Mouse (Mus musculus) limb, embryonic 10.5 days (tissue): ENCODE data around the gene Aff3. TPM values are rescaled to one million over a fixed set of nuclear protein-coding genes. Genes with fewer than 3 reads are reported as not detected.
"Not testable (repeated sequence)": the region's sequence is repeated elsewhere in the genome, so short reads cannot be mapped to it uniquely, and the experiment has no call there.

Experiments used
- DNase-seq: peaks from one replicate; pipeline ENCODE4 v3.0.0-alpha.2; 2017; ENCODE audit warnings: low spot score
- H3K27ac ChIP-seq: fragments of 300-500 bp; sonication (generic); 2 replicates; pipeline ENCODE4 v1.5.1; 2016; ENCODE audit warnings: mild to moderate bottlenecking
- H3K27me3 ChIP-seq: fragments of 300-500 bp; sonication (generic); 2 replicates; pipeline ENCODE4 v1.6.1; 2016; ENCODE audit warnings: low read depth, mild to moderate bottlenecking; ENCODE audit not compliant: poor library complexity, severe bottlenecking
- H3K36me3 ChIP-seq: fragments of 300-500 bp; sonication (generic); 2 replicates; pipeline ENCODE4 v1.6.1; 2016; ENCODE audit warnings: mild to moderate bottlenecking, moderate library complexity
- H3K4me1 ChIP-seq: fragments of 300-500 bp; sonication (generic); 2 replicates; pipeline ENCODE4 v1.6.1; 2016
- H3K4me3 ChIP-seq: fragments of 300-500 bp; sonication (generic); 2 replicates; pipeline ENCODE4 v1.5.1; 2016; ENCODE audit warnings: mild to moderate bottlenecking, moderate library complexity
- H3K9me3 ChIP-seq: fragments of 300-500 bp; sonication (generic); replicated peaks from 2 replicates; pipeline ENCODE4 v1.6.1; 2016; ENCODE audit warnings: mild to moderate bottlenecking
- WGBS: fragments of 180-500 bp; shearing (Covaris S2); methylation state at CpG from one replicate; pipeline ENCODE4 v1.1.7; 2016; 5-methylcytosine and 5-hydroxymethylcytosine counted together
- polyA plus RNA-seq: library from polyadenylated mRNA; unstranded; fragments of >200 nt; fragmentation: Nextera tagmentation; extraction: Ambion mirVana; gene quantifications from 2 replicates; pipeline ENCODE4 v1.2.1, GENCODE M21; 2016

The Aff3 gene
- polyA plus RNA-seq, 1 experiment from 2014 or later = 38.8 TPM

DNA sequence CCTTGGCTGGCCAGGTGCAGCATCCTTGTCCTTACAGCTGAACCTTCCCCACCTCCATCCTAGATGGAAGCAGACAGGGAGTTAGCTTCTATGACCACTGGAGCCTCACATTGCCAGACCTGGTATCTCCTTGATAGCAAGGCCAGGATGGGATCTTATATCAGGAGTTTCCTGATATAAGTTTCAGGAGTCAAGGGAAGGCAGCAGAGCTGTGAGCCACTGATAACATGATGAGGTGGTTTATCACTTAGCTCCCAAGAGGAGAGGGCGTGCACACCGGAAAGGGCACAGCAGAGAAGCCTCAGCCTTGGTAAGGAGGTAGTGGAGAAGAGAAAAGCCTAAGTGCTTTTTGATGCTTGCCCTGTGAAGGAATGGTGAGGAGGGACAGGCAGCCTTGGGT is 217.2 kb downstream of the Aff3 start:
- no peak overlapping the region for H3K4me3 ChIP-seq
- WGBS = 86% methylated on average over 2 of the region's 2 CpGs
- no peaks in the 10 kb centered on the region for H3K27me3 ChIP-seq
- H3K27ac ChIP-seq = no peak overlapping the region
- H3K36me3 ChIP-seq = peaks cover 9% of the 10 kb centered on the region; the same call in 1 of the 2 replicates
- DNase-seq = no peak
- H3K4me1 ChIP-seq = peaks cover 57% of the 10 kb centered on the region
- no peaks in the 10 kb centered on the region for H3K9me3 ChIP-seq

DNA sequence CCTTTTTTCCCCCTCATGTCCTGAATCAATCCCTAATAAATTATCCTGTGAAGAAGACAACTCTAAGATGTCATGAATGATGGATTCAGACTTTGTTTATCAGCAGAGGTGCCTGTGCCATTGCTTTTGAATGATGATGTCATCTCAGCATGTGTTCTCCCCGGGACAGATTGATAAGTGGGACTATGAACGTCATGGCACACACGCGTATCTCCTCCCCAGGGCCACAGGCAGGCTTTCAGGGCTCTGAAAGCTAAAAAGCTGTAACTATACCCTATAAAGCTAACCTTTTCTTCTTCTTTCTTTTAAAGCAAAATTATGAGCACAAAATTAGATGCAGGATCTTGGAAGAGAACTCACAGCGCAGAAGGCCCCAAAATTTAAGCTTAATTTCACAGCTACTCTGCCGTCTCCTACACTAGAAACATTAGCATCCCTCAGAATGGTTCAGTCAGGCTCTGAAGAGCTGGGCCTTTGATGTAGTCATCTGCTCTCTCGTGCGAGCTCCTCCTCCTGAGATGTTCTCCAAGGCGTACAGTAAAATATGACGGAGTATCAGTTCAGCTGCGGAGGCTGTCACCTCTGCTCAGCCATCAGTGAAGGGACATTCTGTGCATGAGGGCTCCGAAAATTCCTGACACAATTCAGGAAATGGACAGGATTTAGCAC is 218.5 kb downstream of the Aff3 start:
- Histone ChIP-seq H3K27me3 (no peaks in the 10 kb centered on the region), H3K9me3 (no peaks in the 10 kb centered on the region), H3K27ac (no peak overlapping the region), H3K36me3 (peaks cover 9% of the 10 kb centered on the region; the same call in 1 of the 2 replicates), H3K4me3 (no peak overlapping the region), H3K4me1 (peaks cover 63% of the 10 kb centered on the region)
- WGBS = 70% methylated on average over 12 of the region's 12 CpGs
- DNase-seq = no peak

DNA sequence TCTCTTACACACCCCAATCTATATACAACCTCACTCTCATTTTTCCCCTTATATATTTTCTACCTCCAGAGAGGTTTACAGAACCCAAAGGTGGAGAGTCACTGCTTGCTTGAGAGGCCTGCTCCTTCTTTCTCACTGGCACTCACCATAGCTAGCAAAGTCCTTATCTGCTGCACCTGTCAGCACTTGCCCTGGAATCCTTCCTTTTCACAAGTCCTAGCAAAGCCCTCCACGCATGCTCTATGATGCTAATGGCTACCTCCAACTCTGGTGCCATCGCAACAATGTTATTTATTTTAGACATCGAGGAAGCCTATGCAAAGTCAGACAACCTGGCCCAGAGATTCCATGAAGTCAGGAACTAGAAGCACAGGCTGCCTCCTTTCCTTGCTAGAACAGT is 221.9 kb downstream of the Aff3 start:
- H3K4me3 ChIP-seq = no peak overlapping the region
- H3K27me3 ChIP-seq = no peaks in the 10 kb centered on the region
- peaks cover 64% of the 10 kb centered on the region for H3K4me1 ChIP-seq
- H3K9me3 ChIP-seq = no peaks in the 10 kb centered on the region
- H3K36me3 ChIP-seq = peaks cover 7% of the 10 kb centered on the region; the same call in 1 of the 2 replicates
- no peak for DNase-seq
- WGBS = 81% methylated on average over 3 of the region's 3 CpGs
- no peak overlapping the region for H3K27ac ChIP-seq

DNA sequence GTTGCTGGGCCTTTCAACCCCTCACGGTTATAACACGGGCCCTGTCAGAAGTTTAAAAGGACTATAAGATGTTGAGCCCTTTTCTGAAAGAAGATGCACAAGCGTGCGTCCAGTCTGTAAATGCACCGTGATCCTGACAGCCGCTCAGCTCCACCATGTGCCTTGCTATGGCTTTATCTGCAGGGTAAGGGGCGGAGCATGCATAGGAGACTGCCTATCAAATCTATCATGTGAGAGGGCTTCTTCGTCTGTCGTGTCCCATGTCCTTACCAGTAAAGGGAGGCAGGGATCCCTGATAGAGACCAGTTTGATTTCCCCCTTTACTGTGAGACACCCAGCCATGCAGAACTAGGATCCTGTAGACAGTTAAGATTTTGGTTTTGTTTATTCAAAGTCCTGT is 222.3 kb downstream of the Aff3 start:
- WGBS = 83% methylated on average over 9 of the region's 9 CpGs
- H3K9me3 ChIP-seq = no peaks in the 10 kb centered on the region
- H3K27ac ChIP-seq = no peak overlapping the region
- no peaks in the 10 kb centered on the region for H3K27me3 ChIP-seq
- peaks cover 3% of the 10 kb centered on the region; the same call in 1 of the 2 replicates for H3K36me3 ChIP-seq
- H3K4me1 ChIP-seq = peaks cover 64% of the 10 kb centered on the region
- DNase-seq = no peak
- H3K4me3 ChIP-seq = no peak overlapping the region

DNA sequence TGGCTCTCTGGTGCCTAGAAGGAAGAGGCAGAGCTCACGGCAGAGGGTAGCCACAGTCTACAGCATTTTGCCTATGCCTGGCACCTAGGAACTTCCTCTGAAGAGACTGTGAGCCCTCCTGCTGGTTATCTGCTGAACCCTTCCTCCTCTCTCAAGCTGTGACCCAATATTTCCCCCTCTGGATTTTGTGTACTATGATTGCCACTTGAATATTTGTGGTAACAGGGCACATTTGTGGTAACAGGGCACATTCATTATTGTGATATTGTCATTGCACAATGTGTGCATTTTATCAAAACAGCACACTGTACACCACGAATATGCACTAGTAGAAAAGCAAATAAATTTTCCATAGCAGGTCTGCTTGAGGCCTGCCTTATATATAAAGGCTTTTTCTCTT is 223.0 kb downstream of the Aff3 start:
- Histone ChIP-seq H3K27me3 (no peaks in the 10 kb centered on the region), H3K9me3 (no peaks in the 10 kb centered on the region), H3K36me3 (no peaks in the 10 kb centered on the region), H3K27ac (no peak overlapping the region), H3K4me3 (no peak overlapping the region), H3K4me1 (peaks cover 68% of the 10 kb centered on the region)
- WGBS = 79% methylated on average over 2 of the region's 2 CpGs
- no peak for DNase-seq

DNA sequence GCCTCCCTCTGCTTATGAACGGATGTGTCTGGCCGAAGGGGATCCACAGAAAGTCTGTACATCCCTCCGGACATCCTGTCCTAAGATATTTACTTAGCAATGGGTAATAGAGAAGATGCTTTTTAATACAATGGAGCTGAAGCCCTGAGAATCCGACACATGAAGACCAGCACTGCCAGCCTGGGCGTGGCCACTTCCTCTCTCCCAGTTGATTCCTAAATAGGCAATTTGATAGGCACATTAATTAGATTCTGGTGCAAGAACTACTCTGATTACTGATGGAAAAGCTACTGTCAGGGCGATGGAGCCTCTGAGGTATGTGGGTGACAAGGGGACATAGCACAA is 224.3 kb downstream of the Aff3 start:
- Histone ChIP-seq H3K27me3 (no peaks in the 10 kb centered on the region), H3K36me3 (no peaks in the 10 kb centered on the region), H3K4me3 (no peak overlapping the region), H3K4me1 (peaks cover 79% of the 10 kb centered on the region), H3K9me3 (no peaks in the 10 kb centered on the region), H3K27ac (peak overlapping the region; percentile 58)
- WGBS = 80% methylated on average over 6 of the region's 6 CpGs
- no peak for DNase-seq

DNA sequence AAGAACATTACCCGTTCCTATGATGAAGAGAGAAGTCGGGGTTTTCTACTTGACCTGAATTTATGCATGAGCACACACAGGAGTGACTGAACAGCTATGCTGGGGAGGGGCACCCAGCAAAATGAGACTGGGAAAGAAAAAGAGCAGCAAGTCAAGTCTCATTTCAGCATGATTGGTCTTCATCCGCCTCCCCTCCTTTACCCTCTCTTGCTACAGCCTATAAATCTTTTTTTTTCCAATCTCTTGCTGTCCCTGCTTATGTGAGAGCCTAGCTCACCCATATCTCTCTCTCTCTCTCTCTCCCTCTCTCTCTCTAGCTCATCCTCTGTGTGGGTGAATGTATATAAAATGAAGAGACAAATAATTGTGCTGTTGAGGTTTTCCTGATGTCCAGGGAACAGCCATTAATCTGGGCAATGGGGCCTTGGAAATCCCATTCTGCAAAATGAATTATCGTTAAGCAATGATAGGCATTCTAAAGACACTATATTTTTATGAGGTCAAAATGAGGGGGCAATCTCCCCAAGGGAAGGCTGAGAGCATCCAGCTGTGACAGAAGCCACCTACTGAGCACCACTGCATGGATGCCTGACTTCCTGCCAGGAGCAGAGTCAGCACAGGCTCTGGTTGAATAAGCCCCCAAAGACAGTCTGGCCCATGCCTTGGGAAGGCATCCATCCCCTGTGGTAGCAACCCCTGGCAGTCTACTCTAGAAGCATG is 224.8 kb downstream of the Aff3 start:
- no peaks in the 10 kb centered on the region for H3K27me3 ChIP-seq
- no peak overlapping the region for H3K4me3 ChIP-seq
- no peaks in the 10 kb centered on the region for H3K36me3 ChIP-seq
- DNase-seq = no peak
- 33% methylated on average over 4 of the region's 4 CpGs for WGBS
- H3K4me1 ChIP-seq = peaks cover 79% of the 10 kb centered on the region
- H3K9me3 ChIP-seq = no peaks in the 10 kb centered on the region
- H3K27ac ChIP-seq = peak overlapping the region; percentile 58

DNA sequence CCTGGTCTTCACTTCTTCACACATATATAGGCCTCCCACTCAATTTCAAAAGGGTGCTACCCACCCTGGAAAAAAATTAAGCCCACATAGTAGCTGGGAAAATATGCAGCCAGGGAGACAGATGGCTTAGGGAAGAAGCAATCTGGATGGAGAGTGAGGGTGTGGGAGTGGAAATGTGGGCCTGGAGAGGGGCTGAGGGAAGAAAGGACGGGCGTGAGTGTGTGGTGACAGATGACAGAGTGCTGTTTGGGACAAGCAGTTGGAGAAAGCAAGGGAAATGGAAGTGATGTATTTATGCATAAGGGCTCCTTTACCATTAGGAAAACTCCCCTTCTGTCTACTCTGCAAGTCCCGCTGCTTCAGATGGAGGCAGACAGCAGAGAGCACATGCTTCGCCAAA is 226.3 kb downstream of the Aff3 start:
- H3K36me3 ChIP-seq = peaks cover 8% of the 10 kb centered on the region; the same call in 1 of the 2 replicates
- DNase-seq = no peak
- H3K4me1 ChIP-seq = peaks cover 79% of the 10 kb centered on the region
- WGBS = 20% methylated on average over 4 of the region's 4 CpGs
- H3K9me3 ChIP-seq = no peaks in the 10 kb centered on the region
- H3K4me3 ChIP-seq = no peak overlapping the region
- H3K27ac ChIP-seq = peak overlapping the region; percentile 61
- H3K27me3 ChIP-seq = no peaks in the 10 kb centered on the region

DNA sequence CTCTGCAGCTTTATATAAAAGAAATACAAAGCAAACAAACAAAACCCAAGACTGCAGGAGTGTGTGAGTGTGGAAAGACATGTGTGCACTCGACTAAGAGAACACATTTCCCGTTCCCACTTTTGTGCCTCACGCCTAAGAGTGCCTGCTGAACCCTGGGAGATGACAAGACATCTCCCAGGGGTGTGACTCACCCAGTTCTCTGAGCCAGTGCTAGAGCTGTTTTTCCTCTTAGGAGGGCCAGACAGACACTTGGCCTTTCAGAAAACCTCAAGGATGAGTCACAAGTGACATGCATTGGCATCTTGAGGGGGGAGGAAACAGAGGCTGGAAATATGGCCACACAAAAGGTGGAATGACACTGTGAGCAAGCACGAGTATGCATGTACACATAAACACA is 227.1 kb downstream of the Aff3 start:
- no peaks in the 10 kb centered on the region for H3K9me3 ChIP-seq
- DNase-seq = no peak
- H3K27ac ChIP-seq = peak overlapping the region; percentile 61
- peaks cover 8% of the 10 kb centered on the region; the same call in 1 of the 2 replicates for H3K36me3 ChIP-seq
- no peak overlapping the region for H3K4me3 ChIP-seq
- WGBS = 68% methylated on average over 4 of the region's 4 CpGs
- peaks cover 72% of the 10 kb centered on the region for H3K4me1 ChIP-seq
- no peaks in the 10 kb centered on the region for H3K27me3 ChIP-seq

DNA sequence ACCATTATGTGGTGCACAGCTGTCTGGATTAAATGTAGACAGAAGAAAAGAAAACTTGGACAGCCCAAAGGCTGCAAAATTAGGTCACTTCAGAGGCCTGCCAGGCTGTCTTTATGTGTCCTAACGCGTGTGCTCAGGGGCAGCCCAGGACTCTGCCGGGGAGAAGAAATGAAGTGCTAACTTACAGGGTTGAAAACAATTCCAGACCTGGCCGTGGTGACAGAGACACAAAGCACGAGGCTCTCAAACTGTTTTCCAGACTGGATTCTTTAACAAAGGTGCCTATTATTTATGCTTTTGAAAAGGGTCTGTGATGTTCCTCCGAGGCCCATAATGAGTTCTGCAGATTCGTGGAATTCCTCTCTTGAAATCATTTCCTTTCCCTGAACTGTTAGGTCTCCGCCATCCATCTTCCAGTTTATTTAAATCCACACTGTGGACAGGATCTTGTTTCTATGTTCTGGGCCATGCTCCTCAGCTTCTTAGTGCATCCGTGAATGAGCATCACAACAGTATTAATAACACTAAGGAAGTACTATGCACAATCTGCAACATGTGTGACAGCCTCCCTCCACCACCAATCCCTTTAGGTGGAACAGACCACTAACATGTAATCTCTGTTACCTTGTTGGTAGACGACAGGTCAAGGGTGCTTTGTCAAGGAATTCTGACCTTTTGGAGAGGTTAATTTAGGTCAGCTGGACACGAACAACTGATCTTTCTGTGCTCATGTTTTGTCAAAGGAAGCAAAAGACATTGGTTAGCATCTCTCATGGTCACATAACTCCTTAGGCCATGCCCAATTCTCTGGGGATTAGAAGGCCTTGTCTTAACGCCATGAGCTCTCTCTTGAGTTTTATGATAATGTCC is 228.0 kb downstream of the Aff3 start:
- Histone ChIP-seq H3K4me3 (no peak overlapping the region), H3K27me3 (no peaks in the 10 kb centered on the region), H3K36me3 (peaks cover 8% of the 10 kb centered on the region; the same call in 1 of the 2 replicates), H3K27ac (peak overlapping the region; percentile 78), H3K9me3 (no peaks in the 10 kb centered on the region), H3K4me1 (peaks cover 63% of the 10 kb centered on the region)
- DNase-seq = peak; percentile 54
- whole genome bisulfite sequencing = 18% methylated on average over 12 of the region's 12 CpGs

DNA sequence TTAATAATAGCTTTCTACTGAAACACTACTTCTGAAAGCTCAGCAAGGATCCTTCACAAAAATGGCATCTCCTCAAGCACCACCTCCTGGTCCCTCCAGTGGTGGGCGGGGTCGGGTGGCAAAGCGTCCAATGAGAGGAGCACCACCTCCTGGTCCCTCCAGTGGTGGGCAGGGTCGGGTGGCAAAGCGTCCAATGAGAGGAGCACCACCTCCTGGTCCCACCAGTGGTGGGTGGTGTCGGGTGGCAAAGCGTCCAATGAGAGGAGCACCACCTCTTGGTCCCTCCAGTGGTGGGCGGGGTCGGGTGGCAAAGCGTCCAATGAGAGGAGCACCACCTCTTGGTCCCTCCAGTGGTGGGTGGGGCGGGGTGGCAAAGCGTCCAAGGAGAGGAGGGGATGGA is 234.4 kb downstream of the Aff3 start:
- H3K4me3 ChIP-seq, H3K4me1 ChIP-seq, H3K9me3 ChIP-seq, H3K27me3 ChIP-seq, DNase-seq, H3K27ac ChIP-seq: not testable (repeated sequence)
- H3K36me3 ChIP-seq = peaks cover 23% of the 10 kb centered on the region
- 94% methylated on average over 12 of the region's 12 CpGs for WGBS

DNA sequence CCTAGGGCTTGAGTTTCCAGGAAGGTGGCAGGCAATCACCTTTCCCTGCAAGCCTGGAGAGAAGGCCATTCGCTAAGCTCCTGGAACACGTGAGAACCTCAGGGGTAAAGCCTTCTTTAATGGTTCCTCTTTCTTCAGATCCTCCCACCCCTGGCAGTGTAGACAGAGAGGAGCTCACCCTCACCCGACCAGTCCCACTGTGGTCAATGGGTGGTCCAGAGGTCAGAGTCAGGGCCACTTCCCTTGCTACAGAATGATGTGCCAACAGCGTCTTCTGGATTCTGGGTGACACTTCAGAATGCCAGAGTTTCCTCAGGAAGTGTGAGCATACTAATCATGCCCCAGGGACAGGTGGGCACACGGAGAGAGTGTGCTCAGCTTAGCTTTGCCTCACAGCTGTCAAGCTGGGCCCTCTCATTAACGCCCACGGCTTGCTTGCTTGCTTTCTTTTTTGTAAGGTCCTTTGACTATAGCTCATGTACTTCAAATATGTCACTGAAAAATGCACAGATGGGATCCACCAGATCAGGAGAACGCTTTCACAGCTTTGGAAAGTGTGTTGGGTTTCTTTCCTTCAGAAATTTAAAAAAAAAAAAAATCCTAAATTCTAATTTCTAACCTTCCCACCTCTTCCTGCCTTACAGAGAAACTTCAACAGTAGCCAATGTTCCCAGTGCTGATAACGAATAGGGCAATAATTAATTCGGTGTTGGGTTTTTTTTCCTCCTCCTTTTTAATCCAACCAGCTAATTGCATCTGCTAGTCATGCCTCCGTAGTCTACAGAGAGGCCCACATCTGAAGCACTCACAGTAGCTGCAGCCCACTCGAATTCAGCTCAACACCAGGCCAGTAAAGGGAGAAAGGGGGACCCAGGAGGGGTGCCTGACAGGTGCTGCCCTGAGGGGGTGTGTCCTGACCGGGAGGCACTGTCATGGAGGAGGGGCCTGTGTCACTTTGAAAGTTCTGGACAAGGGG is 235.8 kb downstream of the Aff3 start:
- Histone ChIP-seq H3K36me3 (peaks cover 25% of the 10 kb centered on the region), H3K27ac (no peak overlapping the region), H3K9me3 (no peaks in the 10 kb centered on the region), H3K4me3 (no peak overlapping the region), H3K4me1 (peaks cover 7% of the 10 kb centered on the region), H3K27me3 (no peaks in the 10 kb centered on the region)
- whole genome bisulfite sequencing = 71% methylated on average over 13 of the region's 13 CpGs
- no peak for DNase-seq
